Mouse (Mus musculus) CH12.LX (cell line): ENCODE results near the gene Traf1.

Experiments used
- CTCF ChIP-seq, 2 experiments: IDR thresholded peaks in 1 of 2; conservative IDR thresholded peaks in 1 of 2; 2 replicates each; pipeline ENCODE4 v1.5.1; 2011 to 2012; ENCODE audit warnings: low read depth in 2 of 2, low read length in 2 of 2, improper control_type of control experiment in 1 of 2, inconsistent platforms in 1 of 2, mild to moderate bottlenecking in 1 of 2, moderate library complexity in 1 of 2
- MXI1 ChIP-seq: IDR thresholded peaks from 2 replicates; pipeline ENCODE4 v1.6.1; 2011; ENCODE audit warnings: mild to moderate bottlenecking, low read depth, low read length, improper control_type of control experiment
- SIN3A ChIP-seq: IDR thresholded peaks from 2 replicates; pipeline ENCODE4 v1.6.1; 2012; ENCODE audit warnings: low read length, improper control_type of control experiment, inconsistent platforms

- TF ChIP-seq SIN3A (no peak), CTCF (conservative IDR thresholded peaks at IDR 0.05 in 1 of 2, IDR thresholded peaks at IDR 0.05 in 1 of 2; ENCODE audit: low read depth in 2 of 2, low read length in 2 of 2) (no peak), MXI1 (no peak)
These were observed 8.6 kb downstream of the Traf1 start for GRCm38 (mm10) chr2:34953018-34953417.
